Mouse (Mus musculus): ENCODE results near the gene Olfr1243.
"Not testable (repeated sequence)": the region's sequence is repeated elsewhere in the genome, so short reads cannot be mapped to it uniquely, and the experiment has no call there.

Olfr1243 gene

DNA sequence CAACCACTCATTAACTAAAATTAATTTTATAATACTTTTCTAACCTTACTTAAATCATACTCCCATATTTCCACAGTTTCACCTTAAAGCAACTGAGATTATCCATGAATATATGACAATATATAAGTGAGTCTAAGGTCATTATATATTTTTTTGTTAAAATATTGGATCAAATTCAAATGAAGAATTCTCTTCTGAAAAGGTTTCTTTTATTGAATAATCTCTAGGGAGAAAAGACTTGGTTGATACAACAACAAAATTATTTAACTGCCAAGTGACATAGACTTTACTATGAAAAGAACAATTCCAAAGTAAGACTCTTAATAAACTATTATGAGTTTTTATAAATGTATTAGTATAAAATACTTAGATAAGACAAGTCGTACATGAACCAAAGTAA, at the start of gene Olfr1243:
Gene Olfr1243 (minus strand): TSS at position 101 of the 400 bp plus-strand sequence.
- DNase-seq (ENCODE audit: extremely low read depth, low read depth, low spot score) = no peak

DNA sequence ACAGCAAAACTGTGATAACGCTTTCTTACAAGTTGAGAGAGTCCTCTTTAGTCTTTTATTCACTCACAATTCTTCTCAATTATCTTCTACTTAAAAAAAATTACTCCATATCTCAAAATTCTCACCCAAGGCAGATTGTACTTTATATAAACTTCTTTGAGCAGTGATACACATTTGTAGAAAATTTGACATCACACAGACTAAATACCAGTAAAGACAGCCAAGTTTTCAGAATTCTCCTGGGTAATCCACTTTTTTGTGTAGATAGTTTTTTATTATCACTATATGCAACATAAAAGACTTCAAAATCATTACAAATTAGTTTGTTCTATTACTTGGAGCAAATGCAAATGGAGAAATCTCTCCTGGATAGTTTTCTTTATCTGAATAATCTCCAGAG, 47.1 kb upstream of the Olfr1243 start, which contains the start of gene Olfr1245:
Gene Olfr1245 (minus strand): TSS at position 101 of the 400 bp plus-strand sequence.
- DNase-seq (ENCODE audit: extremely low read depth, low read depth, low spot score) = no peak

DNA sequence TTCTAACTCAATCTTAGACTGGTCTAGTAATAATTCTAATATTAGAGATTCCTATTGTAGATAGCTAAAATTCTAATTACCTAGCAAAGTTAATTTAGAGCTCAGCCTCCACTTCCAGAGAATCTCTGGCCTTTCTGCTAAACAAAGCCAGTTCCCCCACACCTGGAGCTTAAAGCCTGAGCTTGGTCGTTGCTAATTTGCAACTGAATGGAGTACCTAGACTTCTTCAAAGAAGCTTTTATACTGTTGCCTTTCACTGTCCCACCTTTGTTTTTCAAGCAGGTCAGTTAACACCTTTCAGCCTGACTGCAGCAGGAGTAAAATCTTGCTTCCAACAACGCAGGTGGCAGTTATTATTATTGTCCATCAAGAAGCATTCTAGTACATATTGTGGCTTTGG, 31.4 kb upstream of the Olfr1243 start:
- not testable (repeated sequence) for DNase-seq (ENCODE audit: extremely low read depth, low read depth, low spot score)

DNA sequence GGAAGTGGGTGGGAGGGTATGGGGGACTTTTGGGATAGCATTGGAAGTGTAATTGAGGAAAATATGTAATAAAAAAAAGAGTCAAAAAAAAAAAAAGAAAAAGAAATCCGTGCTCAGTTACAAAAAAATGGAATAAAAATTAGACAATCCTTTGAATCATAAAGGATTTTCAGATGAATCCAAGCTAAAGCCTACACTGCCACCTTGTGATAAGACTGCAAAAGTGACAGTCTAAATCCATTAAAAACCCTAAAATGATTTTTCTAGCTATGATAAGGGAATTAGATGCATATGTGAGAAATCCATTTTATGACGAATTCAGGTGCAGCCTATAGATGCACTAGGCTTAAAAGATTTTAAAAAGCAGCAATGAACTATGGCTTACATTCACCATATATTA, 13.2 kb upstream of the Olfr1243 start:
- no peak for DNase-seq (ENCODE audit: extremely low read depth, low read depth, low spot score)

DNA sequence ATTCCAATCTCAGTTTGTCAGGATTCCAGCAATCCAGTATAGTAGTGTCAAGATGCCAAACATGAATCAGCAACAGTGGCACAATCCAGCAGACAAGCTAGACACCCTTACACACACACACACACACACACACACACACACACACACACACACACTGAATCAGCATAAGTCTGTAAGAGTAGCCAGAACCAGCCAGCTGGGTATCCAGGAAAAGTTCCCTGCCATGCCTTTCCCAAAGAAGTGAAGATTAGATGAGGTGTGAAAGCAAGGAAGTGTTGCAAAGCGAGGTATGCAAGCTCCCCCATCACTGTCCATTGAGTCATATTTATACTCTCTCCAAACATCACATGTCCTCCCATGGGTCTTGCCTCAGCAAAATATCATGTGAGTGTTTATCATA, 8.6 kb upstream of the Olfr1243 start:
- DNase-seq (ENCODE audit: extremely low read depth, low read depth, low spot score) = no peak

DNA sequence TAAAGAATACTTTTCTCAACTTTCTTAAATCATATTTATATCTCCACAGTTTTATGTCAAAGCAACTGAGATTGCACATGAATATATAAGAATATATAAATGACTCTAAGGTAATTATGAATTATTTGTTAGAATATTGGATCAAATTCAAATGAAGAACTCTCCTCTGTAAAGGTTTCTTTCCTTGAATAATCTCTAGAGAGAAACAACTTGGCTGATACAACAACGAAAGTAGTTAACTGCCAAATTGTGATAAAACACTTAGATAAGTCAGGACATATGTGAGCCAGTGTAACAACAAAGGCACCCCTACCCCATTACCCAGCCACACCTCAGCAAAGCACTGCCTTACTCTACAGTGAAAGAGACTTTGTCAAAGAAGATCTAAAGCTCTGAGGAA, 33.1 kb downstream of the Olfr1243 start, which contains the start of gene Olfr1242:
Gene Olfr1242 (minus strand): TSS at position 101 of the 400 bp plus-strand sequence.
- DNase-seq (ENCODE audit: extremely low read depth, low read depth, low spot score) = no peak

DNA sequence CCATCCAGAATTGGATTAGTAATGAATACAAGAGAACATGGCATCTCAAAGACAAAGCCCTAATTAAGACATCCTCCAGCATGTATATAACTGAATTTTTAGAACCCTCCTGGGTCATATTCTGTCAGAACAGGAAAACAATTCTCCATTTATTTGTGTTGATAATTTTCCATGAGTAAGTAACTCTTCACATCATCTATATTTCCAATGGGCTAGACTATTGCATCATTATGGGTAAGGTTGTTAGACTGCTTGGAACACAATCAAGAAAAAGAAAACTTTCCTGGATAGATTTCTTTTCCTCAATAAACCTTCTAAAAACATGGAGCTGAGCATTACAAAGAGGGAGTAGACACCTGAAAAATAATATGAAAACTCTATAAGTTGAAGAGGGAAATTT, 44.3 kb downstream of the Olfr1243 start, which contains the start of gene Olfr1241:
Gene Olfr1241 (minus strand): TSS at position 101 of the 400 bp plus-strand sequence.
- DNase-seq (ENCODE audit: extremely low read depth, low read depth, low spot score) = no peak

Measured in fat pad, adult 2 months (tissue).